Mouse (Mus musculus) embryo, embryonic 9.5 days (tissue): ENCODE measurements at regions not wholly inside any gene's neighbourhood (a gene's known extent, or its start where the extent isn't known, plus 50 kb on each side); places are given as distances from the start of the nearest gene placed in this dataset.
A peak's percentile ranks its signal among the peaks of the same experiment; 100 is the strongest.

Experiments
- DNase-seq: peaks from one replicate; pipeline ENCODE4 v3.0.0-alpha.2; 2017; ENCODE audit errors: extremely low spot score

- no peak for DNase-seq
These were observed 99.4 kb upstream of the Spred1 start for GRCm38 (mm10) chr2:117021787-117022186.

GRCm38 (mm10) chr2:117023436-117023835, 97.7 kb upstream of the Spred1 start:
- no peak for DNase-seq

GRCm38 (mm10) chr2:117027071-117027470, 94.1 kb upstream of the Spred1 start:
- DNase-seq = no peak

- no peak for DNase-seq
These were observed 92.4 kb upstream of the Spred1 start for GRCm38 (mm10) chr2:117028771-117029170.

- no peak for DNase-seq
These were observed 84.8 kb upstream of the Spred1 start for GRCm38 (mm10) chr2:117036197-117036872.

- DNase-seq = peak; percentile 40
These were observed 81.0 kb upstream of the Spred1 start for GRCm38 (mm10) chr2:117040211-117040610.

- DNase-seq = no peak
These were observed 77.3 kb upstream of the Spred1 start for GRCm38 (mm10) chr2:117043831-117044230.

- DNase-seq = no peak
These were observed 72.9 kb upstream of the Spred1 start for GRCm38 (mm10) chr2:117048290-117048730.

- no peak for DNase-seq
These were observed 71.1 kb upstream of the Spred1 start for GRCm38 (mm10) chr2:117050061-117050460.

GRCm38 (mm10) chr2:117064126-117064525, 57.0 kb upstream of the Spred1 start:
- no peak for DNase-seq

- DNase-seq = no peak
These were observed 50.8 kb upstream of the Spred1 start for GRCm38 (mm10) chr2:117070348-117070747.

GRCm38 (mm10) chr2:117071098-117071497, 50.1 kb upstream of the Spred1 start:
- DNase-seq = no peak
